Mouse (Mus musculus): ENCODE data around the gene Saysd1. TPM values are rescaled to one million over a fixed set of nuclear protein-coding genes. Genes with fewer than 3 reads are reported as not detected.
"Not testable (repeated sequence)": the region's sequence is repeated elsewhere in the genome, so short reads cannot be mapped to it uniquely, and the experiment has no call there.

Saysd1 gene
- total and polyA plus RNA-seq, 3 experiments: 3.2 to 4.4 TPM; not detected in 1

DNA sequence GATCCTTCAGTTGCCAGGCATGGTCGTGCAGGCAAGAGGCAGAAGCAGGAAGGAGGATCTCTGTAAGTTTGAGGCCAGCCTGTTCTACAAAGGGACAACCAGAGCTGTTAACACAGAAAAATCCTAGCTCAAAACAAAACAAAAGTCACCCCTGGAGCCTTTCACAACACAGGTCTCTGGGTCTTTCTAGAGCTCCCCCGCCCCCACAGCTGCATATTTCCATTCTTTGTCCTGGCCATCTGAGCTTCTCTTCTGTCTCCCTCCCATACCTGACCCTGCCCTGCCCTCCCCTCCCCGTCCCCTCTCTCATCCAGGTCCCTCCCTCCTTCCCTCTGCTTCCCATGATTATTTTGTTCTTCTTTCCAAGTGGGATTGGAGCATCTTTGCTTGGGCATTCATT lies 108.7 kb downstream of the Saysd1 start:
- Histone ChIP-seq H3K4me3 (ENCODE audit: control insufficient read depth in 1 of 2, insufficient read depth in 1 of 2, low read depth in 2 of 2, low read length in 2 of 2) (no peak overlapping the region), H3K4me1 (ENCODE audit: control insufficient read depth in 1 of 2, insufficient read depth in 2 of 2, low read length in 2 of 2) (peaks cover 8 to 19% of the 10 kb centered on the region in 2 experiments), H3K36me3 (ENCODE audit: control insufficient read depth in 1 of 2, insufficient read depth in 2 of 2, low read length in 2 of 2) (peaks cover 0 to 11% of the 10 kb centered on the region in 2 experiments; a peak in 2 of 4 replicates), H3K27me3 (ENCODE audit: control insufficient read depth in 1 of 2, insufficient read depth in 2 of 2, low read length in 2 of 2) (no peaks in the 10 kb centered on the region; a peak in 1 of 4 replicates), H3K27ac (ENCODE audit: control insufficient read depth, low read depth, low read length) (no peak overlapping the region), H3K9ac (ENCODE audit: control insufficient read depth, low read depth, low read length, poor library complexity, severe bottlenecking) (no peak overlapping the region), H3K79me2 (ENCODE audit: control insufficient read depth, insufficient read depth, low read length, poor library complexity) (no peaks in the 10 kb centered on the region), H3K9me3 (replicated peaks; ENCODE audit: insufficient read depth, low read length) (no peaks in the 10 kb centered on the region)
- no peak for TF ChIP-seq EP300 (IDR thresholded peaks at IDR 0.05; ENCODE audit: low read depth in 1 of 2, low read length in 2 of 2)
- TF ChIP-seq SMC3 (IDR thresholded peaks at IDR 0.05; ENCODE audit: low read depth, low read length): no peak
- no peak for TF ChIP-seq E2F4 (IDR thresholded peaks at IDR 0.05; ENCODE audit: borderline replicate concordance, low read depth, low read length)
- TF ChIP-seq SIN3A (IDR thresholded peaks at IDR 0.05; ENCODE audit: low read length): no peak
- TF ChIP-seq POLR2AphosphoS2 (IDR thresholded peaks at IDR 0.05; ENCODE audit: low read length): no peak
- no peak for TF ChIP-seq GABPA (IDR thresholded peaks at IDR 0.05; ENCODE audit: low read depth, low read length)
- no peak for TF ChIP-seq CHD2 (IDR thresholded peaks at IDR 0.05; ENCODE audit: low read length)
- no peak for TF ChIP-seq CTCF (IDR thresholded peaks at IDR 0.05 in 2 of 3, conservative IDR thresholded peaks at IDR 0.05 in 1 of 3; ENCODE audit: control insufficient read depth in 1 of 3, insufficient read depth in 1 of 3, low read depth in 2 of 3, low read length in 3 of 3, poor library complexity in 1 of 3, severe bottlenecking in 1 of 3)
- TF ChIP-seq TCF12 (IDR thresholded peaks at IDR 0.05; ENCODE audit: low read depth, low read length): no peak
- no peak for TF ChIP-seq POLR2A (IDR thresholded peaks at IDR 0.05; ENCODE audit: control insufficient read depth in 1 of 2, insufficient read depth in 1 of 2, low read depth in 1 of 2, low read length in 2 of 2, poor library complexity in 1 of 2)
- no peak for TF ChIP-seq ZNF384 (IDR thresholded peaks at IDR 0.05; ENCODE audit: low read depth, low read length)
- TF ChIP-seq GATA1 (IDR thresholded peaks at IDR 0.05; ENCODE audit: low read depth, low read length): no peak
- no peak for TF ChIP-seq MXI1 (IDR thresholded peaks at IDR 0.05; ENCODE audit: low read depth, low read length)
- TF ChIP-seq ETS1 (IDR thresholded peaks at IDR 0.05; ENCODE audit: low read depth, low read length): no peak
- TF ChIP-seq BHLHE40 (IDR thresholded peaks at IDR 0.05; ENCODE audit: borderline replicate concordance, low read depth, low read length): no peak
- TF ChIP-seq JUND (IDR thresholded peaks at IDR 0.05; ENCODE audit: low read depth, low read length): no peak
- no peak for DNase-seq (ENCODE audit: low read depth, low spot score)

DNA sequence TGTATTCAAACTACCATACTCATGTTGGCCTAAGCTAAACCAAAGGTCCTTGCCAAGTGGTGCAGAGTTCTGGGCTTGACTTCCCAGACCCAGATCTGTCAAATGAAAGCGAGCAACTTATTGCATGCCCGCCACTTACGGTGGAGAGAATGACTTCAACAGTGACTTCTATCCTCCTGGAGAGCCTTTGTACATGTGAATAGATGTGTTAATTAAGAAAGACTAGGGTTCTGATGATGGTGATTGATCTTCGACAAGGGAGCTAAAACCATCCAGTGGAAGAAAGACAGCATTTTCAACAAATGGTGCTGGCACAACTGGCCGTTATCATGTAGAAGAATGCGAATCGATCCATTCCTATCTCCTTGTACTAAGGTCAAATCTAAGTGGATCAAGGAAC lies 110.9 kb downstream of the Saysd1 start:
- not testable (repeated sequence) for H3K9ac ChIP-seq (ENCODE audit: control insufficient read depth, low read depth, low read length, poor library complexity, severe bottlenecking); H3K27me3 ChIP-seq (ENCODE audit: control insufficient read depth in 1 of 2, insufficient read depth in 2 of 2, low read length in 2 of 2); H3K4me3 ChIP-seq (ENCODE audit: control insufficient read depth in 1 of 2, insufficient read depth in 1 of 2, low read depth in 2 of 2, low read length in 2 of 2); H3K27ac ChIP-seq (ENCODE audit: control insufficient read depth, low read depth, low read length); DNase-seq (ENCODE audit: low read depth, low spot score); H3K36me3 ChIP-seq (ENCODE audit: control insufficient read depth in 1 of 2, insufficient read depth in 2 of 2, low read length in 2 of 2); H3K9me3 ChIP-seq (replicated peaks; ENCODE audit: insufficient read depth, low read length); H3K79me2 ChIP-seq (ENCODE audit: control insufficient read depth, insufficient read depth, low read length, poor library complexity)
- peaks cover 5 to 12% of the 10 kb centered on the region in 2 experiments for H3K4me1 ChIP-seq (ENCODE audit: control insufficient read depth in 1 of 2, insufficient read depth in 2 of 2, low read length in 2 of 2)

Other genes with a start within 250 kb of the Saysd1 start
- gene Gng2, start 160.9 kb downstream of the Saysd1 start, total RNA-seq (2012; rRNA removed): 3.3 and 8.9 TPM in 2 replicates
- 10 to 100 TPM in 1 of 2 experiments, not detected in 1; 17.2 TPM for gene Gng2, start 160.9 kb downstream of the Saysd1 start, polyA plus RNA-seq (2012; ENCODE audit: insufficient read depth in 1 of 2, insufficient read length in 2 of 2, low read depth in 1 of 2, low replicate concordance in 2 of 2, missing spikeins in 1 of 2)
- gene Kcnk5, start 43.3 kb upstream of the Saysd1 start, total RNA-seq (2012; rRNA removed): 6.7 and 10.9 TPM in 2 replicates
- gene Kcnk5, start 43.3 kb upstream of the Saysd1 start, polyA plus RNA-seq (2012; ENCODE audit: insufficient read depth in 1 of 2, insufficient read length in 2 of 2, low read depth in 1 of 2, low replicate concordance in 2 of 2, missing spikeins in 1 of 2): 1 to 10 TPM in 1 of 2 experiments, not detected in 1; 9.3 TPM
- not detected in 2 replicates for gene Kcnk16, start 130.7 kb upstream of the Saysd1 start, total RNA-seq (2012; rRNA removed)
- gene Kcnk16, start 130.7 kb upstream of the Saysd1 start, polyA plus RNA-seq (2012; ENCODE audit: insufficient read depth in 1 of 2, insufficient read length in 2 of 2, low read depth in 1 of 2, low replicate concordance in 2 of 2, missing spikeins in 1 of 2): not detected
- gene Nudt13, start 156.2 kb upstream of the Saysd1 start, total RNA-seq (2012; rRNA removed): 9.9 and 10.3 TPM in 2 replicates
- gene Nudt13, start 156.2 kb upstream of the Saysd1 start, polyA plus RNA-seq (2012; ENCODE audit: insufficient read depth in 1 of 2, insufficient read length in 2 of 2, low read depth in 1 of 2, low replicate concordance in 2 of 2, missing spikeins in 1 of 2): 10 to 100 TPM in 1 of 2 experiments, not detected in 1; 12.3 TPM
- 58.8 and 64.9 TPM in 2 replicates for gene Ecd, start 209.6 kb upstream of the Saysd1 start, total RNA-seq (2012; rRNA removed)
- gene Ecd, start 209.6 kb upstream of the Saysd1 start, polyA plus RNA-seq (2012; ENCODE audit: insufficient read depth in 1 of 2, insufficient read length in 2 of 2, low read depth in 1 of 2, low replicate concordance in 2 of 2, missing spikeins in 1 of 2): 10 to 100 TPM in 1 of 2 experiments, not detected in 1; 72.2 TPM
- 16.1 and 18.9 TPM in 2 replicates for gene Fam149b, start 209.6 kb upstream of the Saysd1 start, total RNA-seq (2012; rRNA removed)
- gene Fam149b, start 209.6 kb upstream of the Saysd1 start, polyA plus RNA-seq (2012; ENCODE audit: insufficient read depth in 1 of 2, insufficient read length in 2 of 2, low read depth in 1 of 2, low replicate concordance in 2 of 2, missing spikeins in 1 of 2): 10 to 100 TPM in 1 of 2 experiments, not detected in 1; 25.8 TPM

Measured in MEL (cell line).